Mouse (Mus musculus): ENCODE results near the gene Gm21761. TPM values are rescaled to one million over a fixed set of nuclear protein-coding genes. Genes with fewer than 3 reads are reported as not detected.

Gene Gm21761
- polyA plus RNA-seq (2017; shearing (Covaris generic)), result not detected

DNA sequence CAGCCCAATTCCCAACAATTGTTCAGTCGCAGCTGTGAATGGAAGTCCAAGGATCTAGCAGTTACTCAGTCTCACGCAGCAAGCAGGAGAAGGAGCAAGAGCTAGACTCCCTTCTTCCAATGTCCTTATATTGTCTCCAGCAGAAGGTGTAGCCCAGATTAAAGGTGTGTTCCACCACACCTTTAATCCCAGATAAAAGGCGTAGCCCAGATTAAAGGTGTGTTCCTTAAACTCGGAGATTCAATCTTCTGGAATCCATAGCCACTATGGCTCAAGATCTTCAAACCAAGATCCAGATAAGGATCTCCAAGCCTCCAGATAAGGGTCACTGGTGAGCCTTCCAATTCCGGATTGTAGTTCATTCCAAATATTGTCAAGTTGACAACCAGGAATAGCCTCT is at the start of gene Gm21761:
TSS of gene Gm21761 (minus strand) at position 101 of the 400 bp plus-strand sequence.

GRCm38 (mm10) chr13:119950706-119951105 is 21.6 kb upstream of the Gm21761 start, which contains the start of gene B020031M17Rik:
TSS of gene B020031M17Rik (minus strand) at chr13:119950806.

GRCm38 (mm10) chr13:119894685-119895084 is 34.4 kb downstream of the Gm21761 start, which contains the start of gene Tcstv1:
TSS of gene Tcstv1 (minus strand) at chr13:119894785.

Other genes starting within 250 kb of the Gm21761 start
- gene Hmgcs1, start 238.9 kb downstream of the Gm21761 start, polyA plus RNA-seq (2017; shearing (Covaris generic)), result 39.7 TPM
- 1.1 TPM for gene Nim1k, start 173.4 kb downstream of the Gm21761 start, polyA plus RNA-seq (2017; shearing (Covaris generic))
- gene Zfp131, start 138.4 kb downstream of the Gm21761 start, polyA plus RNA-seq (2017; shearing (Covaris generic)), result 31.5 TPM
- gene AF067063, start 99.1 kb downstream of the Gm21761 start, polyA plus RNA-seq (2017; shearing (Covaris generic)), result not detected
- gene D13Ertd608e, start 93.3 kb downstream of the Gm21761 start, polyA plus RNA-seq (2017; shearing (Covaris generic)), result not detected
- gene Tcstv1, start 34.5 kb downstream of the Gm21761 start, polyA plus RNA-seq (2017; shearing (Covaris generic)), result not detected
- not detected for gene B020031M17Rik, start 21.5 kb upstream of the Gm21761 start, polyA plus RNA-seq (2017; shearing (Covaris generic))
- not detected for gene Gm36079, start 97.7 kb upstream of the Gm21761 start, polyA plus RNA-seq (2017; shearing (Covaris generic))
- gene Gm21188, start 122.9 kb upstream of the Gm21761 start, polyA plus RNA-seq (2017; shearing (Covaris generic)), result 0.17 TPM
- not detected for gene Gm20767, start 211.0 kb upstream of the Gm21761 start, polyA plus RNA-seq (2017; shearing (Covaris generic))
- gene Gm21818, start 243.2 kb upstream of the Gm21761 start, polyA plus RNA-seq (2017; shearing (Covaris generic)), result not detected

Data from CD4-positive, CD25-positive, alpha-beta regulatory T cell (primary cell).